Mouse (Mus musculus) embryonic facial prominence, embryonic 13.5 days (tissue): ENCODE measurements around the gene Olfr317. TPM values are rescaled to one million over a fixed set of nuclear protein-coding genes. Genes with fewer than 3 reads are reported as not detected.
"Not testable (repeated sequence)": the region's sequence is repeated elsewhere in the genome, so short reads cannot be mapped to it uniquely, and the experiment has no call there.

ENCODE experiments used
- ATAC-seq: fragments of 200-750 bp; cut with Nextera tagmentation; 2 replicates; pipeline ENCODE4 v1.8.0; 2017; ENCODE audit warnings: low read depth; ENCODE audit not compliant: insufficient number of reproducible peaks, insufficient read depth, low FRiP score, low TSS enrichment
- H3K27ac ChIP-seq: fragments of 300-500 bp; sonication (generic); 2 replicates; pipeline ENCODE4 v1.5.1; 2015; ENCODE audit warnings: moderate library complexity, mild to moderate bottlenecking, inconsistent platforms
- H3K27me3 ChIP-seq: fragments of 300-500 bp; sonication (generic); 2 replicates; pipeline ENCODE4 v1.6.1; 2015; ENCODE audit warnings: mild to moderate bottlenecking, inconsistent platforms
- H3K36me3 ChIP-seq: fragments of 300-500 bp; sonication (generic); 2 replicates; pipeline ENCODE4 v1.6.1; 2015; ENCODE audit warnings: mild to moderate bottlenecking, inconsistent platforms
- H3K4me1 ChIP-seq: fragments of 300-500 bp; sonication (generic); 2 replicates; pipeline ENCODE4 v1.6.1; 2015; ENCODE audit warnings: inconsistent platforms
- H3K4me2 ChIP-seq: fragments of 300-500 bp; sonication (generic); 2 replicates; pipeline ENCODE4 v1.6.1; 2015; ENCODE audit warnings: moderate library complexity, mild to moderate bottlenecking, inconsistent platforms
- H3K4me3 ChIP-seq: fragments of 300-500 bp; sonication (generic); 2 replicates; pipeline ENCODE4 v1.5.1; 2015; ENCODE audit warnings: mild to moderate bottlenecking, inconsistent platforms
- H3K9ac ChIP-seq: fragments of 300-500 bp; sonication (generic); 2 replicates; pipeline ENCODE4 v1.6.1; 2015; ENCODE audit warnings: mild to moderate bottlenecking, inconsistent platforms
- H3K9me3 ChIP-seq: fragments of 300-500 bp; sonication (generic); 2 replicates; pipeline ENCODE4 v1.6.1; 2016; ENCODE audit warnings: inconsistent platforms
- WGBS: fragments of 180-500 bp; shearing (Covaris S2); methylation state at CpG from one replicate; pipeline ENCODE4 v1.1.7; 2015; ENCODE audit warnings: mixed read lengths; 5-methylcytosine and 5-hydroxymethylcytosine counted together
- polyA plus RNA-seq: library from polyadenylated mRNA; unstranded; fragments of >200 nt; fragmentation: Nextera tagmentation; extraction: Ambion mirVana; gene quantifications from 2 replicates; pipeline ENCODE4 v1.2.1, GENCODE M21; 2015

Gene Olfr317
- not detected in 2 replicates for polyA plus RNA-seq

GRCm38 (mm10) chr11:58738792-58739262, at the start of gene Olfr317:
Gene Olfr317 (minus strand): TSS chr11:58739212.
- 80% methylated on average over 4 of the region's 4 CpGs for WGBS
- H3K4me1 ChIP-seq, result no peaks in the 10 kb centered on the region
- ATAC-seq, result no peak

GRCm38 (mm10) chr11:58788346-58788745, 49.3 kb upstream of the Olfr317 start:
- Histone ChIP-seq H3K4me3 (no peak overlapping the region), H3K4me1 (no peaks in the 10 kb centered on the region), H3K27me3 (no peaks in the 10 kb centered on the region), H3K27ac (no peak overlapping the region), H3K4me2 (no peak overlapping the region), H3K36me3 (no peaks in the 10 kb centered on the region), H3K9me3 (no peaks in the 10 kb centered on the region), H3K9ac (no peak overlapping the region)
- 78% methylated on average over 8 of the region's 8 CpGs for WGBS
- ATAC-seq, result no peak

More at GRCm38 (mm10) chr11:58738792-58739262, at the start of gene Olfr317:
- no peaks in the 10 kb centered on the region for H3K36me3 ChIP-seq
- H3K9me3 ChIP-seq, result peaks cover 3% of the 10 kb centered on the region; the same call in 1 of the 2 replicates
- H3K27me3 ChIP-seq, result no peaks in the 10 kb centered on the region
- H3K27ac ChIP-seq, result no peak within 1 kb of the TSS
- H3K9ac ChIP-seq, result no peak within 1 kb of the TSS
- no peak within 1 kb of the TSS for H3K4me2 ChIP-seq
- no peak within 1 kb of the TSS for H3K4me3 ChIP-seq

- Histone ChIP-seq H3K36me3 (no peaks in the 10 kb centered on the region), H3K9ac (no peak overlapping the region), H3K4me2 (no peak overlapping the region), H3K9me3 (no peaks in the 10 kb centered on the region), H3K4me3 (no peak overlapping the region), H3K4me1 (no peaks in the 10 kb centered on the region), H3K27ac (no peak overlapping the region), H3K27me3 (no peaks in the 10 kb centered on the region)
- no peak for ATAC-seq
- WGBS, result 84% methylated on average over 10 of the region's 10 CpGs
These were observed 48.6 kb upstream of the Olfr317 start for GRCm38 (mm10) chr11:58787651-58788050.

- Histone ChIP-seq H3K36me3 (no peaks in the 10 kb centered on the region), H3K27ac (no peak overlapping the region), H3K4me1 (no peaks in the 10 kb centered on the region), H3K4me3 (no peak overlapping the region), H3K27me3 (no peaks in the 10 kb centered on the region), H3K4me2 (no peak overlapping the region), H3K9me3 (no peaks in the 10 kb centered on the region), H3K9ac (no peak overlapping the region)
- 87% methylated on average over 2 of the region's 2 CpGs for WGBS
- no peak for ATAC-seq
These were observed 45.2 kb upstream of the Olfr317 start for GRCm38 (mm10) chr11:58784182-58784581.

- no peak within 1 kb of the TSS for H3K9ac ChIP-seq
- H3K27me3 ChIP-seq, result no peaks in the 10 kb centered on the region
- no peaks in the 10 kb centered on the region for H3K4me1 ChIP-seq
- H3K9me3 ChIP-seq, result no peaks in the 10 kb centered on the region
- no peaks in the 10 kb centered on the region for H3K36me3 ChIP-seq
- H3K4me2 ChIP-seq, result no peak within 1 kb of the TSS
- no peak within 1 kb of the TSS for H3K4me3 ChIP-seq
- no peak within 1 kb of the TSS for H3K27ac ChIP-seq
- ATAC-seq, result no peak
- WGBS, result 78% methylated on average over 6 of the region's 6 CpGs
These were observed 43.6 kb upstream of the Olfr317 start, which contains the start of gene Olfr314 for GRCm38 (mm10) chr11:58782480-58783089. Gene Olfr314 (plus strand): TSS chr11:58782952.

- H3K27me3 ChIP-seq, result no peaks in the 10 kb centered on the region
- no peak within 1 kb of the TSS for H3K27ac ChIP-seq
- no peak within 1 kb of the TSS for H3K4me3 ChIP-seq
- no peaks in the 10 kb centered on the region for H3K9me3 ChIP-seq
- no peak within 1 kb of the TSS for H3K4me2 ChIP-seq
- H3K4me1 ChIP-seq, result no peaks in the 10 kb centered on the region
- no peaks in the 10 kb centered on the region for H3K36me3 ChIP-seq
- no peak within 1 kb of the TSS for H3K9ac ChIP-seq
- ATAC-seq, result no peak
These were observed 33.9 kb upstream of the Olfr317 start, which contains the start of gene Olfr315 for GRCm38 (mm10) chr11:58772888-58773287. Gene Olfr315 (plus strand): TSS chr11:58773188.

- no peak within 1 kb of the TSS for H3K4me2 ChIP-seq
- no peaks in the 10 kb centered on the region for H3K36me3 ChIP-seq
- no peak for ATAC-seq
- 85% methylated on average over 2 of the region's 2 CpGs for WGBS
- no peak within 1 kb of the TSS for H3K4me3 ChIP-seq
- no peak within 1 kb of the TSS for H3K9ac ChIP-seq
- H3K27ac ChIP-seq, result no peak within 1 kb of the TSS
- H3K4me1 ChIP-seq, result no peaks in the 10 kb centered on the region
- H3K27me3 ChIP-seq, result no peaks in the 10 kb centered on the region
- H3K9me3 ChIP-seq, result no peaks in the 10 kb centered on the region
These were observed 13.4 kb upstream of the Olfr317 start, which contains the start of gene Olfr316 for GRCm38 (mm10) chr11:58752434-58752833. Gene Olfr316 (plus strand): TSS chr11:58752734.

GRCm38 (mm10) chr11:58751096-58751495, 12.1 kb upstream of the Olfr317 start:
- not testable (repeated sequence) for ATAC-seq, H3K9me3 ChIP-seq, H3K4me3 ChIP-seq, H3K4me1 ChIP-seq, H3K36me3 ChIP-seq, H3K4me2 ChIP-seq, H3K27ac ChIP-seq, H3K27me3 ChIP-seq, H3K9ac ChIP-seq
- WGBS, result 78% methylated on average over 18 of the region's 18 CpGs

GRCm38 (mm10) chr11:58733372-58733771, 5.6 kb downstream of the Olfr317 start:
- no peaks in the 10 kb centered on the region for H3K9me3 ChIP-seq
- no peak overlapping the region for H3K27ac ChIP-seq
- H3K4me3 ChIP-seq, result no peak overlapping the region
- no peaks in the 10 kb centered on the region for H3K4me1 ChIP-seq
- 63% methylated on average over 3 of the region's 3 CpGs for WGBS
- H3K9ac ChIP-seq, result no peak overlapping the region
- H3K27me3 ChIP-seq, result no peaks in the 10 kb centered on the region
- no peak overlapping the region for H3K4me2 ChIP-seq
- no peak for ATAC-seq
- no peaks in the 10 kb centered on the region for H3K36me3 ChIP-seq

- not testable (repeated sequence) for H3K9me3 ChIP-seq, H3K27me3 ChIP-seq, H3K4me2 ChIP-seq, H3K4me1 ChIP-seq, H3K4me3 ChIP-seq, H3K9ac ChIP-seq, H3K27ac ChIP-seq, H3K36me3 ChIP-seq, ATAC-seq
- 81% methylated on average over 6 of the region's 6 CpGs for WGBS
These were observed 10.9 kb downstream of the Olfr317 start for GRCm38 (mm10) chr11:58727896-58728650.

- no peak within 1 kb of the TSS for H3K27ac ChIP-seq
- H3K9ac ChIP-seq, result no peak within 1 kb of the TSS
- no peak within 1 kb of the TSS for H3K4me3 ChIP-seq
- no peaks in the 10 kb centered on the region for H3K36me3 ChIP-seq
- no peaks in the 10 kb centered on the region for H3K27me3 ChIP-seq
- no peak for ATAC-seq
- no peak within 1 kb of the TSS for H3K4me2 ChIP-seq
- H3K9me3 ChIP-seq, result no peaks in the 10 kb centered on the region
- no peaks in the 10 kb centered on the region for H3K4me1 ChIP-seq
These were observed 15.1 kb downstream of the Olfr317 start, which contains the start of gene Olfr318 for GRCm38 (mm10) chr11:58723914-58724313. Gene Olfr318 (minus strand): TSS chr11:58724014.

GRCm38 (mm10) chr11:58719701-58720100, 19.3 kb downstream of the Olfr317 start:
- H3K4me3 ChIP-seq, result no peak overlapping the region
- no peak overlapping the region for H3K4me2 ChIP-seq
- H3K27me3 ChIP-seq, result no peaks in the 10 kb centered on the region
- WGBS, result 90% methylated on average over 4 of the region's 4 CpGs
- no peak overlapping the region for H3K27ac ChIP-seq
- no peaks in the 10 kb centered on the region for H3K36me3 ChIP-seq
- H3K4me1 ChIP-seq, result no peaks in the 10 kb centered on the region
- no peak overlapping the region for H3K9ac ChIP-seq
- ATAC-seq, result no peak
- no peaks in the 10 kb centered on the region for H3K9me3 ChIP-seq
